8 mouse cellular contexts compared by ENCODE assay signal in genomic region chr7:100495042-100495441, GRCm38 (mm10). TPM values are rescaled to one million over a fixed set of nuclear protein-coding genes. Genes with fewer than 3 reads are reported as not detected.
DNase-seq lines count a peak whose midpoint lies in the region; ATAC-seq and TF ChIP-seq lines count a peak whose summit lies in the region.

No protein-coding gene starts in this region.

- H3K36me3 ChIP-seq in forebrain, embryonic 12.5 days (replicated peaks) = peaks cover 11% of the 10 kb centered on the region; the same call in 1 of the 2 replicates
- peaks cover 36% of the 10 kb centered on the region for H3K36me3 ChIP-seq in kidney, embryonic 15.5 days
- 0 out of 2 replicates have a peak, but pooled peaks cover 2% of the 10 kb centered on the region for H3K36me3 ChIP-seq in neural tube, embryonic 14.5 days (ENCODE audit: control insufficient read depth, insufficient read depth, low read length)

- intact Hi-C loops in left cerebral cortex, postnatal 4 days (cut with DNase I) = no loop called here

- peak overlapping the region; percentile 62 for H3K4me3 ChIP-seq in lung, adult 2 months (replicated peaks; ENCODE audit: extremely low read depth, low read depth, low read length)
- H3K4me3 ChIP-seq in forebrain, embryonic 12.5 days (replicated peaks) = no peak overlapping the region
- H3K4me3 ChIP-seq in kidney, embryonic 15.5 days (replicated peaks) = peak overlapping the region; percentile 58
- H3K4me3 ChIP-seq in neural tube, embryonic 14.5 days (ENCODE audit: low read depth, low read length) = no peak overlapping the region

- H3K27me3 ChIP-seq in forebrain, embryonic 12.5 days = peaks cover 26% of the 10 kb centered on the region
- no peaks in the 10 kb centered on the region for H3K27me3 ChIP-seq in kidney, embryonic 15.5 days
- H3K27me3 ChIP-seq in neural tube, embryonic 14.5 days (ENCODE audit: control insufficient read depth, insufficient read depth, low read length) = no peaks in the 10 kb centered on the region

- H3K4me2 ChIP-seq in forebrain, embryonic 12.5 days = peak overlapping the region; percentile 31; the same call in 1 of the 2 replicates
- peak overlapping the region; percentile 97 for H3K4me2 ChIP-seq in kidney, embryonic 15.5 days
- H3K4me2 ChIP-seq in neural tube, embryonic 14.5 days (ENCODE audit: low read depth, low read length) = peak overlapping the region; percentile 16; the same call in 1 of the 2 replicates

- no peak for ATAC-seq in forebrain, embryonic 12.5 days (ENCODE audit: low FRiP score)
- no peak for ATAC-seq in kidney, embryonic 15.5 days (replicated peaks; ENCODE audit: low FRiP score)
- no peak for ATAC-seq in neural tube, embryonic 14.5 days (ENCODE audit: low read depth)

- peak overlapping the region; percentile 54 for H3K27ac ChIP-seq in forebrain, embryonic 12.5 days
- peak overlapping the region; percentile 88 for H3K27ac ChIP-seq in kidney, embryonic 15.5 days
- H3K27ac ChIP-seq in neural tube, embryonic 14.5 days (ENCODE audit: low read depth, low read length) = peak overlapping the region; percentile 73

- WGBS in lung, adult 2 months = 20% methylated on average over 8 of the region's 8 CpGs
- WGBS in forebrain, embryonic 12.5 days = 39% methylated on average over 8 of the region's 8 CpGs
- WGBS in kidney, embryonic 15.5 days = 51% methylated on average over 8 of the region's 8 CpGs
- 62% methylated on average over 8 of the region's 8 CpGs for WGBS in neural tube, embryonic 14.5 days

- H3K4me1 ChIP-seq in lung, adult 2 months (ENCODE audit: control insufficient read depth, insufficient read depth, low read length) = peaks cover 19% of the 10 kb centered on the region
- peaks cover 38% of the 10 kb centered on the region for H3K4me1 ChIP-seq in forebrain, embryonic 12.5 days
- peaks cover 51% of the 10 kb centered on the region for H3K4me1 ChIP-seq in kidney, embryonic 15.5 days
- peaks cover 14% of the 10 kb centered on the region for H3K4me1 ChIP-seq in neural tube, embryonic 14.5 days (ENCODE audit: control insufficient read depth, insufficient read depth, low read length)

- no peak for DNase-seq in lung, adult 2 months
- DNase-seq in lung, postnatal 4 days = no peak
- no peak for DNase-seq in Muller cell, postnatal 12 days (ENCODE audit: inconsistent ontology term)
- no peak for DNase-seq in urinary bladder, postnatal 4 days (ENCODE audit: low spot score in 2 of 2)
- DNase-seq in left cerebral cortex, postnatal 4 days = no peak

- no peak overlapping the region for H3K9ac ChIP-seq in forebrain, embryonic 12.5 days
- H3K9ac ChIP-seq in kidney, embryonic 15.5 days = peak overlapping the region; percentile 16; the same call in 1 of the 2 replicates
- no peak overlapping the region for H3K9ac ChIP-seq in neural tube, embryonic 14.5 days (replicated peaks; ENCODE audit: low read depth, low read length)

- no peaks in the 10 kb centered on the region for H3K9me3 ChIP-seq in forebrain, embryonic 12.5 days
- H3K9me3 ChIP-seq in kidney, embryonic 15.5 days (replicated peaks) = no peaks in the 10 kb centered on the region
- no peaks in the 10 kb centered on the region for H3K9me3 ChIP-seq in neural tube, embryonic 14.5 days (ENCODE audit: control insufficient read depth, low read length)

- TF ChIP-seq POLR2A in lung, adult 2 months (IDR thresholded peaks at IDR 0.05; ENCODE audit: borderline replicate concordance, extremely low read depth, low read depth, low read length) = no peak

- no peak for TF ChIP-seq CTCF in lung, adult 2 months (IDR thresholded peaks at IDR 0.05; ENCODE audit: insufficient read depth, low read length)

RNA-seq across cellular contexts. Expression of gene Ucp2, which starts 1.9 kb away (rescaled TPM):
- 467 and 695 TPM in 2 replicates for polyA plus RNA-seq in lung, adult 2 months (2012; rRNA removed)
- polyA plus RNA-seq in forebrain, embryonic 12.5 days (2016; fragmentation: Nextera tagmentation; extraction: Ambion mirVana) = 83.8 and 93.1 TPM in 2 replicates
- polyA plus RNA-seq in kidney, embryonic 15.5 days (2015; fragmentation: Nextera tagmentation; extraction: Ambion mirVana) = 191 and 221 TPM in 2 replicates
- 47.8 and 58.3 TPM in 2 replicates for polyA plus RNA-seq in neural tube, embryonic 14.5 days (2014; fragmentation: Nextera tagmentation; extraction: Ambion mirVana)
- 10 to 100 TPM; 46.2 to 47.2 TPM for total RNA-seq in left cerebral cortex, postnatal 4 days (2021)

RNA-seq across cellular contexts. Expression of gene Dnajb13, which starts 19.7 kb away (rescaled TPM):
- 8.3 and 15.2 TPM in 2 replicates for polyA plus RNA-seq in lung, adult 2 months (2012; rRNA removed)
- polyA plus RNA-seq in forebrain, embryonic 12.5 days (2016; fragmentation: Nextera tagmentation; extraction: Ambion mirVana) = 0.67 and 1.1 TPM in 2 replicates
- 0.40 and 0.42 TPM in 2 replicates for polyA plus RNA-seq in kidney, embryonic 15.5 days (2015; fragmentation: Nextera tagmentation; extraction: Ambion mirVana)
- polyA plus RNA-seq in neural tube, embryonic 14.5 days (2014; fragmentation: Nextera tagmentation; extraction: Ambion mirVana) = 2.4 and 4.2 TPM in 2 replicates
- under 1 TPM; 0.38 to 0.62 TPM for total RNA-seq in left cerebral cortex, postnatal 4 days (2021)

RNA-seq across cellular contexts. Expression of gene Ucp3, which starts 22.3 kb away (rescaled TPM):
- 5.0 and 7.8 TPM in 2 replicates for polyA plus RNA-seq in lung, adult 2 months (2012; rRNA removed)
- not detected in 2 replicates for polyA plus RNA-seq in forebrain, embryonic 12.5 days (2016; fragmentation: Nextera tagmentation; extraction: Ambion mirVana)
- polyA plus RNA-seq in kidney, embryonic 15.5 days (2015; fragmentation: Nextera tagmentation; extraction: Ambion mirVana) = 0.12 and 0.17 TPM in 2 replicates
- polyA plus RNA-seq in neural tube, embryonic 14.5 days (2014; fragmentation: Nextera tagmentation; extraction: Ambion mirVana) = not detected in 2 replicates
- under 1 TPM in 1 of 2 experiments, not detected in 1; 0.28 TPM for total RNA-seq in left cerebral cortex, postnatal 4 days (2021)

RNA-seq across cellular contexts. Expression of gene Coa4, which starts 41.8 kb away (rescaled TPM):
- 8.5 and 9.0 TPM in 2 replicates for polyA plus RNA-seq in lung, adult 2 months (2012; rRNA removed)
- polyA plus RNA-seq in forebrain, embryonic 12.5 days (2016; fragmentation: Nextera tagmentation; extraction: Ambion mirVana) = 12.6 and 15.1 TPM in 2 replicates
- polyA plus RNA-seq in kidney, embryonic 15.5 days (2015; fragmentation: Nextera tagmentation; extraction: Ambion mirVana) = 23.3 and 24.9 TPM in 2 replicates
- polyA plus RNA-seq in neural tube, embryonic 14.5 days (2014; fragmentation: Nextera tagmentation; extraction: Ambion mirVana) = 15.2 and 18.1 TPM in 2 replicates
- total RNA-seq in left cerebral cortex, postnatal 4 days (2021) = 1 to 10 TPM; 8.9 to 9.0 TPM

Comparison
In these comparisons a context has a peak if more than half of its experiments do, and no peak if none do; other contexts are left out.
1. H3K4me3 ChIP-seq: peak in lung, adult 2 months (single experiment) and kidney, embryonic 15.5 days (single experiment); none in forebrain, embryonic 12.5 days (single experiment) and neural tube, embryonic 14.5 days (single experiment).
2. H3K4me2 ChIP-seq: peak in every context shown above with its lines; median percentile 97 in kidney, embryonic 15.5 days; 31 in forebrain, embryonic 12.5 days; 16 in neural tube, embryonic 14.5 days.
3. Peak in every context shown above with its lines, with median percentiles within 50 percentile points of each other: H3K27ac ChIP-seq.